Mouse (Mus musculus) bone marrow macrophage, adult 2 months (primary cell): ENCODE results near the gene Hist1h4d. TPM values are rescaled to one million over a fixed set of nuclear protein-coding genes. Genes with fewer than 3 reads are reported as not detected.
A peak's percentile ranks its signal among the peaks of the same experiment; 100 is the strongest.
"Not testable (repeated sequence)": the region's sequence is repeated elsewhere in the genome, so short reads cannot be mapped to it uniquely, and the experiment has no call there.

ENCODE experiments used
- H3K27ac ChIP-seq: 2 replicates; pipeline ENCODE4 v1.5.1; 2012; ENCODE audit warnings: low read depth, low read length; ENCODE audit not compliant: insufficient read depth
- H3K4me1 ChIP-seq: 2 replicates; pipeline ENCODE4 v1.6.1; 2012; ENCODE audit warnings: low read length; ENCODE audit not compliant: control insufficient read depth, insufficient read depth
- H3K4me3 ChIP-seq: 2 replicates; pipeline ENCODE4 v1.5.1; 2012; ENCODE audit warnings: mild to moderate bottlenecking, low read length, moderate library complexity; ENCODE audit not compliant: insufficient read depth
- CTCF ChIP-seq: IDR thresholded peaks from 2 replicates; pipeline ENCODE4 v1.5.1; 2012; ENCODE audit warnings: low read depth, mild to moderate bottlenecking, low read length, moderate library complexity
- POLR2A ChIP-seq: IDR thresholded peaks from 2 replicates; pipeline ENCODE4 v1.6.1; 2012; ENCODE audit warnings: mild to moderate bottlenecking, low read depth, low read length, borderline replicate concordance
- polyA plus RNA-seq: library from polyadenylated mRNA; stranded (reverse); fragments of >200 nt; gene quantifications from 2 replicates; pipeline ENCODE4 v1.2.4, GENCODE M21; 2012; ENCODE audit not compliant: missing spikeins, insufficient read depth, insufficient read length

Hist1h4d gene
- polyA plus RNA-seq, 1 experiment = 1.6 TPM

GRCm38 (mm10) chr13:23585442-23586098, 4.2 kb downstream of the Hist1h4d start:
- peaks cover 27% of the 10 kb centered on the region for H3K4me1 ChIP-seq
- peak overlapping the region; percentile 90 for H3K27ac ChIP-seq
- TF ChIP-seq POLR2A = peak; percentile 76; the same call in 1 of the 2 replicates
- H3K4me3 ChIP-seq = peak overlapping the region; percentile 61

DNA sequence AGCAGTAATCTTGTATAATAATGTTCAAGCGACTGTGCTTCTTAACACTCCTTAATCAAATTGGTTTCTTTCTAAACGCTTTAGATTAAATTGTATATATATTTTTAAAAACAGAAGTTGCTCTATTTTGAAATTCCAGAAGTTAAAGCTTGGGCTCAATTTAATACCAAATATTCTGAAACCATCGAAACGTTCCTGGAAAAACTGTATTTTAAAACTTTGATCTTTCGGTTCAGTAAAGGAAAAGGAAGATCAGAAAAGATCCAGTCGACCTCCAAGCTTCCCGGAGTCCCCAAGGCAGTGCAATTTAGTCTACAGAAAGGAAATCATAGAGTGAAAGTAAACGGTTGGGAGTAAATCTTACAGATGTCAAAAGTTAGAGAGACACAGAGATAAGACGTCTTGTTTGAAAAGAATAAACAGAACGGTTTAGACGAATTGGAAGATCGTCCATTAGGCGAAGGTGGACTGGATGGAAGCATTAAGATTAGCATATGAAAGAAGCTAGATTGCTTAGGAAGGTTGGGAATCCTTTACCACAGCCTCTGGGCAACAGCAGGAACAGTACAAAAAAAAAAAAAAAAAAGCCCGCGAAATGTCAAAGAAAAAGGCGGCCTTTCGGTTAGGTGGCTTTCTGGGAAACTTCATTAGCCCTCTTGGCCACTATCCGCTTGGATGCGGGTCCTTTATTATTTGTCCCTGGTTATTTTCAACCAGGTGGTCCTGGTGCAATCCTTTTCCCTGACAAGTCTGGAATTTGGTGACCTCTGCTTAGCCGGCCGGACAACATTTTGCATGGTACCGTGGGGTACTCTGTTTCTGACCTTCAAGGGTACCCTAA, 4.9 kb downstream of the Hist1h4d start:
- peaks cover 25% of the 10 kb centered on the region for H3K4me1 ChIP-seq
- peak overlapping the region; percentile 93 for H3K27ac ChIP-seq
- TF ChIP-seq POLR2A (no peak), CTCF (no peak)
- H3K4me3 ChIP-seq = peak overlapping the region; percentile 59

DNA sequence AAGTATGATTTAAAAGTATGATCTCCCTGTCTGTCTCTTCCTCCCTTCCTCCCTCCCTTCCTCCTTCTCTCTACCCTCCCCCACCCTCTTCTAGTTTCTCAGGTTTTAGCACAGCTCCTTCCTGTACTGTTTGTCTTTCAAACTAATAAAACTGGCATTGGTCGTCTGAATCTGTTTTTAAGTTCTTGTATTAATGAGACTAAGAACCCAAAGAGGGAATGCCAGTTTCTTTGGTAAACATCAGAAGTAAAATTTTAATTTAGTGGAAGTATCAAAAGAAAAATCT, 5.5 kb downstream of the Hist1h4d start:
- Histone ChIP-seq H3K4me3 (peak overlapping the region; percentile 59), H3K27ac (peak overlapping the region; percentile 93), H3K4me1 (peaks cover 25% of the 10 kb centered on the region)
- TF ChIP-seq POLR2A = no peak

GRCm38 (mm10) chr13:23591206-23591605, 9.8 kb downstream of the Hist1h4d start:
- Histone ChIP-seq H3K27ac (no peak overlapping the region), H3K4me3 (no peak overlapping the region), H3K4me1 (peaks cover 15% of the 10 kb centered on the region)
- TF ChIP-seq CTCF = no peak
- TF ChIP-seq POLR2A = no peak

DNA sequence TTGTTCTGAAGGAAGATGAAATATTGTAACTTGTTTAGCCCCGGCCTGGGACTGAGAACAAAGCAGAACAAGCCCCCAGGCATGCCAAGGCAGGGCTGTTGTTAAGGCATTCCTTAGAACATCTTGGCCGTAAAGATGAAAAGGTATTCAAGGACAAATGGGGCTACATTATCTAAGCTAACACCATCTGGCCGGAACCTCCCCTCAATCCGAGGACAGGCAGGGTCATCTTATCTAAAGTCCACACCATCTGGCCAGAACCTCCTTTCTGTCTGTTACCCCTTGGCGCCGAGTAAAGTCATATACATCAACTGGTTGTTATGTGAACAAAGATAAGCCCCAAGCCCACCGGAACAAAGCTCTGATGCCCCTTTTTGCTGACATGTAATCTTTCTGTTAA, 10.5 kb downstream of the Hist1h4d start:
- peaks cover 14% of the 10 kb centered on the region for H3K4me1 ChIP-seq
- not testable (repeated sequence) for H3K27ac ChIP-seq

GRCm38 (mm10) chr13:23592614-23593013, 11.2 kb downstream of the Hist1h4d start:
- H3K27ac ChIP-seq = no peak overlapping the region
- TF ChIP-seq CTCF (no peak), POLR2A (no peak)

More for the DNA sequence above, 10.5 kb downstream of the Hist1h4d start:
- not testable (repeated sequence) for H3K4me3 ChIP-seq

GRCm38 (mm10) chr13:23593051-23593770, 11.8 kb downstream of the Hist1h4d start:
- H3K27ac ChIP-seq = no peak overlapping the region
- H3K4me1 ChIP-seq = peaks cover 12% of the 10 kb centered on the region
- TF ChIP-seq CTCF (no peak), POLR2A (no peak)
- no peak overlapping the region for H3K4me3 ChIP-seq

More at GRCm38 (mm10) chr13:23592614-23593013, 11.2 kb downstream of the Hist1h4d start:
- Histone ChIP-seq H3K4me3 (no peak overlapping the region), H3K4me1 (peaks cover 12% of the 10 kb centered on the region)

DNA sequence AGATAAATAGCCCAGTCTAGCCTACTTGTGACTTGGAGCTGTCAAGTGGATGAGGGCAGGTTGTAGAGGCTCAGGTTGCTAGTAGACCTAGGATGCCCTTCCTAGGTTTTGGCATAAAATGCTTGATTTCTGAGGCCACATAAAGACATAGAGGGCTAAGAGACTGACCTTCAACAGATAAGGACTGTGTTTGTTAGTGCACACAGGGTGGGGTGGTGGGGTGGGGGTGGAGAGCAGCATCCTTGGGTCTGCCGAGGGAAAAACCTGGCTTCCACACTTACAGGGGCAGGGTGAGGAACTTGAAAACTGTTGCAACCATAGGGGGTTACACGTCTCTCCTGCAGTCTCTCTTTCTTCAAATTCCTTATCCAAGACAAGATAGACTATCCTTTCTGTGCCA, 13.8 kb downstream of the Hist1h4d start:
- Histone ChIP-seq H3K27ac (no peak overlapping the region), H3K4me3 (no peak overlapping the region), H3K4me1 (peaks cover 6% of the 10 kb centered on the region)
- TF ChIP-seq POLR2A (no peak), CTCF (no peak)

DNA sequence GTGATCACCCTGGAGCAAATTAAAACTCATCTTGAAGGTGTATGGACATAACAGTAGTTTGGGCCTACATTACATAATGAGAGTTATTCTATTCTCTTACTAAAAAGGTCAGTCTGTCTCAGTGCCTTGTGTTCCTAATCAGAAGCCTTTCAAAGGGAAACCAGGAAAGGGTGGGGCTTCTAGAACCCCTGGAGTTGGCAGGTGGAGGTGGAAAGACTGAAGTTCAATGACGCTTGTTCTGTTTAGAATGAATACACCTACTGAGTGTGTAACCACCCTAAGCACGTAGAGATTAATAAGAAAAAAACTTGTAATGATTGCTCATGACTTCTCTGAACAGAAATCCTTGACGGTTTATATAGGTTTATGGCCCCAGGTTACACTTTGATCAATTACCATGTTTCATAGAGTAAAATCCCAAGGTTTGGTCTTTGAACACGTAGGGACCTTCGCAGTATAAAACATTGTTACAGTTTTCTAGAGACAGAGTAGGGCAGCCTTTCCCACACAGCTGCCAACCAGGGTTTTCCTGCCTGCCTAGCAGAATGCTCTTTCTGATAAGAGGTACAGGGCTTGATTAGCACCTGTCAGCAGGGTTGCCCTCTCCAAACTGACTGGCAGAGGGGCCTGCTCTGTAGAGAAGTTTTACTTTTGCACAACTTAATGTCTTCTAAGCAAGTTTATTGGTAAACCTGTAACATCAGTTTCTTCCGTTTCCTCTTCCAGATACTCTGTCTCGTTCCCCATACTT, 14.4 kb downstream of the Hist1h4d start:
- TF ChIP-seq POLR2A (no peak), CTCF (no peak)
- no peak overlapping the region for H3K4me3 ChIP-seq
- H3K27ac ChIP-seq = no peak overlapping the region
- H3K4me1 ChIP-seq = peaks cover 6% of the 10 kb centered on the region
